Mouse (Mus musculus) left cerebral cortex, postnatal 4 days (tissue): ENCODE measurements at regions not wholly inside any gene's neighbourhood (a gene's known extent, or its start where the extent isn't known, plus 50 kb on each side); places are given as distances from the start of the nearest gene placed in this dataset.

Source experiments
- DNase-seq: peaks from one replicate; pipeline ENCODE4 v3.0.0-alpha.2; 2022
- intact Hi-C: fragments of 180-260 bp; cut with DNase I; formaldehyde crosslinking; loops from one replicate; pipeline ENCODE4 v1.15.1; 2025

GRCm38 (mm10) chr12:7774127-7774526, 203.3 kb upstream of the Apob start:
- no peak for DNase-seq
- intact Hi-C loops = no loop called here

GRCm38 (mm10) chr12:7776335-7776734, 201.1 kb upstream of the Apob start:
- no peak for DNase-seq
- intact Hi-C loops = no loop called here

DNA sequence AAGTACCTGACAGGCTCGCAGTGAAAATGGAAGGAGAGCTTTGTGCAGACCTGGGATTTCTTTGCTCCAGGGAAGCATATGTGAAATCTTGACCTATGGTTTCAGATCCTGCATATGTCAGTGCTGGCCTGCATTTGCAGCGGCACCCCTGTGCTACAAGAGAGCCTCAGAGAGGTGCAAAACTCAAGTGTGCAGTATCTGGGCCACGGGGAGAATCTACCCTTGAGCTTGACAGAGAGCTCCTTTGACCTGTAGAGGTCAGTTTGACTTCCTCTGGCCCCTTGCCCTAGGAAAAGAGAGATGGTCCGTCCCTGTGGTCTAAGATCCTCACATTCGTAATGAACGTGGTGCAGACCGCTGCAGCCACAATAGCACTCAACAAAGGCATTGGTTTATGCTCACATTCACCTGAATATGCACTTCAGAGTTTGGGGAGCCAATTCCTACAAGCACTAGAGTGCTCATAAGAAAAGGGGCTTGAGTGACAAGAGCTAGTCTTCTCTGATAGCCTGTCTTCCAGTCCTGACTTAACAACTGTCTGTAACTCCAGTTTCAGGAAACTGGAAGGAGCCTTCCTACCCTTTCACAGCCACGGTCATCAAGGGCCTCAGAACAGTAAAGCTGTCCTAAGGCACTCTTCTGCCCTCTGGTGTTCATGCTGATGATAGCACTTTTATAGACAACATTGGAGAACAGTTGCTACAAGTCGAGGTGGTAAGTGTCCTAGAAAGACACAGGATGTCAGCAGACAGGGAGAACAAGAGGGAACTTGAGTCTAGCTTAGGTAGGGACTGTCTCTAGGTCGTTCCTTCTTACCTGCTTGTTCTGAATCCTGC, 200.0 kb upstream of the Apob start:
- intact Hi-C loops = no loop called here
- DNase-seq = peak; percentile 48

GRCm38 (mm10) chr12:7778056-7778440, 199.4 kb upstream of the Apob start:
- DNase-seq = peak; percentile 14

DNA sequence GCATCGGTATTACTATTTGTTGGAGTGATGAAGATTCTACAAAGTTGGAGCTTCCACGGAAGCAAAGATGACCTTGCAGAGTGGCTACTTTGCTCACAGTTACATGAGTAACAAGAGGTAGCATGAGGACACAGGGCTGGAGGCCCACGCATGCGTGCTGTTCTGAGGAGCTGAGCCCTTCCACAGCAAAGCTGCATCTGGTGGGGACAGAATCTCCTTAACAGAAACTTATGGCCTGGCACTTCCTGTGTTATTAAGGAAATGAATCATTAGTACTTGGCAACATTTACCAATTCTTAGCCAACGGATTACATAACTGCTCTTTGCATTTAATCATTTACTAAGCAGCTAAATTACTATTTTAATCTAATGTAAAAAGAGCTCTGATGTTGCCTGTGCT, 160.8 kb upstream of the Apob start:
- no peak for DNase-seq
- intact Hi-C loops = no loop called here

More at GRCm38 (mm10) chr12:7778056-7778440, 199.4 kb upstream of the Apob start:
- intact Hi-C loops = no loop called here

DNA sequence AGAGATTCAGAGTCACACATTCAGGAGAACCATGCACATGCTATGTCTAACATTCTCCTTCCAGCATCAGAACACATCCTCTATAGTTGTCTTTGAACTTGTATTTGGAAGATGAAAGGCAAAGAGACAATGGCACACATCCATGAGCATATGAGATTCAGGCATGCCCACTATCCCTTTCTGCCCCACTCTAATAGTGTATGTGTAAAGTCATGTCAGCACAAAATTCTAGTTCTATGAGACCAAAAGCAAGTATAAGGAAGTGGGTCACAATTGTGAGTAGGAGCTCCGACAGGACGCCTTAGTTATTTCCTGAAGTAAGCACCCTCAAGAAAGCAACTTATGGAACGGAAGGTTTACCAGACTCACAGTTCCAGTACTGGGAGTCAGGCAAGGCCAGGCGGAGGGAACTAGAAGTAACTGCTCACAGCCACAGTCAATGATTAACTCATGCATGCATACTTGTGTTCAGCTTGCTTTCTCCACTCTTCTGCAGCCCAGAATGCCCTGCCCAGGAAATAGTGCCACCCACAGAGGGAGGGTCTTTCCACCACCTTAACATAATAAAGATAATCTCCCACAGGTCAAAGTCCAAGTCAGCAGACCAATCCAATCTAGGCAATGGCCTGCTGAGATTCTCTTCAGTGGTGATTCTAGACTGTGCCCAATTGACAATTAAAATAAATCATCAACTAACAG, 157.3 kb upstream of the Apob start:
- intact Hi-C loops = no loop called here
- DNase-seq = no peak

GRCm38 (mm10) chr12:7820718-7821117, 156.7 kb upstream of the Apob start:
- intact Hi-C loops = no loop called here

DNA sequence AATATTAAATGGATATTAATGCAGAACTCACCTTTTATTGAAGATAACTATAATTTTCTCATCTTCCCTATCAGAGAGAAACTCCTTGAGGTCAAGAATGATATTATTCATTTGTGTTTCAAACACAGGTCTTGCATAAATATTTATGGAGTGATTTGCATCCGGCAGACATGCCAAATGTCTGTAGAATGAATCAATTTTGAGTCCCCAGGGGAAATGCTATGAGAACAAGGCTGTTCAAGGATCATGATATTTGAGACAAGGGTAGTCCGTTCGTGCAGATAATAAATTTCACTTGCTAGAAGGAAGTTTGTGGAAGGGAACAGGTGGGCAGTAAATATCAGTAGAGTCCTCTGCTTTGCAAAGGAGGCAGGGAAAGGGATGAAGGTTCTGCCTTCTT, 141.7 kb upstream of the Apob start:
- intact Hi-C loops = no loop called here
- no peak for DNase-seq

More at GRCm38 (mm10) chr12:7820718-7821117, 156.7 kb upstream of the Apob start:
- no peak for DNase-seq

DNA sequence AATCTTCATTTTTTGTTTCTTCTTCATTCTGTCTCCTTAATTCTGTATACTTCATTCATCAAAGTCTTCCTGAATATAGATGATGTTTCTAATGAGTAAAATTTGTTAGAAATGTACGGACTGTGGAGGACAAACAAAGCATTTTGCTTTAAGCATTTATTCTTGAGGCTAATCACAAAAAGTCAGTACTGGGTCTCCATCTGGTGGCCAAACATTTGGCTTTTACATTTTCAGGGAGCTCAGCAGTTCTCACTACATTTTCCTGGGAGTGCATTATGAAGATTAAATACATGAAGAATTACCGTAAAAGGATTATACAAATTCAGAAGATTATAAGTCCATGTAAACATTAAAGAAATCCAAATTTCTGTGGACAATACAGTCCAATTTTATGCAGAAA, 123.6 kb upstream of the Apob start:
- intact Hi-C loops = no loop called here
- no peak for DNase-seq

- no peak for DNase-seq
- intact Hi-C loops = no loop called here
These were observed 121.8 kb upstream of the Apob start for GRCm38 (mm10) chr12:7855683-7856082.

DNA sequence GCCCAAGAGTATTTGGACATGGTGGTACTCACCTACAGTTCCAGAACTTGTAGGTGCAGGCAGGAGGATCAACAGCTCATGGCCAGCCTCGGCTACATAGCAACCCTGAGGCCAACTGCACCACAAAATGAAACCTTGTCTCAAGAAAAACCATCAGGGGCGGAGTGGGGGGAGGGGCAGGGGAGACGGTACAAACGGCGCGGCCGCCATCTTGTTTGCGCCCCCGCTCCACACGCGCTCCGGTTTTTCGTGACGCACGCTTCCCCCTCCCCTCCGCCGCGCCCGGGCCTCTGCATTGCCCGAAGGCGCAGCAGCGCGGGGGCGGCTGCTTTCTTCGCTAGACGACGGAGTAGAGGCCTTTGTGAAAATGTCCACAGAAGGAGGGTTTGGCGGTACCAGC, 117.9 kb upstream of the Apob start:
- no peak for DNase-seq
- intact Hi-C loops = no loop called here

- intact Hi-C loops = loop anchor here (2.0 to 10.0 kb wide), 2 partner anchors 109 to 435 kb away; partner anchors contain the start of gene Gdf7
- DNase-seq = no peak
These were observed 107.4 kb upstream of the Apob start for GRCm38 (mm10) chr12:7870004-7870403.

GRCm38 (mm10) chr12:7870473-7870872, 107.0 kb upstream of the Apob start:
- DNase-seq = no peak
- intact Hi-C loops = loop anchor here (2.0 to 10.0 kb wide), 2 partner anchors 108 to 434 kb away; partner anchors contain the start of gene Gdf7

DNA sequence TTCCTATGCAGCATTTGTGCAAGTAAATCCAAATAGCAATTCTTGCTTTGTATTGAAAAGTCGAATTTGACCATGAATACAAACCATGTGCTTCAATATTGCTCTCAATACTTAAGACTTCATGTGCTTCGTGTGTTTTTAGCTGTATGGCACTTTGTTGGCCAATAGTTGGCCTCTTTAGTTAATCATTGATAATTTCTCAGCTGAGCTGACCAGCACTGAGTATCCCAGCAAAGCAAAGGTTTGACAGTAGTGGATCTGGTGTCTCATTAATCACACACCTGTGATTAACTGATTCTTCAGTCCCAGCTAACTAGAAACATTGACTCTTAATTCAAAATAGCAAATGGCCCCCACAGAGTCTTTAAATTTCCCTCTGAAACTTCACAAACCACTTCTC, 102.0 kb upstream of the Apob start:
- intact Hi-C loops = loop anchor here (10.0 kb wide), 1 partner anchor 429 kb away; the partner anchor contains the start of gene Gdf7
- DNase-seq = no peak

DNA sequence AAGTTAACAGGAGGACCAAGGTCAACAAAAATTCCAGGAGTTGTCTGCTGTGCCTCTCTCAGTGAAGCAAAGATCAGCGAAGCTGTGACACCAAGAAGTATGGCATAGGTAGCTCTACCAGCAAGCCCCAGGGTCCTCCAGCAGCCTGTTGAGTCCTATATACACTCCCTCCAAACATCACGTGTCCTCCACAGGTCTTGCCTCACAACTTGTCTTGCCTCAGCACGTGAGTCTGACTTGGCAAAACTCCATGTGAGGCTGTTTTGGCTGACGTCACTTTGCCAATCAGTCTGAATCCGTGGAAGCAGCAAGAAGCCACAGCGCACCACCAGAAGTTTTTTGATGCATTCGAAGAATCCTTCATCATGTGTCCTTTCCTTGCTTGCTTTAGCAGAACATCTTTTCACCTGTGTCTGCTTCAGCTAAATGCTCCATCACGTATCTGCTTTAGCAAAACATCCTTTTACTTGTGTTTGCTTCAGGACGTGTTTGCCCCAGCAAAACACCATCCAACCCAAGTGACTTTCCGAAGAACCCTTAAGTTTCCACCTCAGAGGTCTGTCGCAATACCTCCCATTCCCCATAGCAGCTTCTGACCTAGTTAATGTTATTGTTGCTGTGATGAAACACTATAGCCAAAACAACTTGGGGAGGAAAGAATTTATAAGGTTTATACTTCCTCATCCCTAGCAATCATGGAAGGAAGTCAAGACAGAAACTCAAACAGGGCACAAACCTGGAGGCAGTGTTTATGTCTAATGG, 101.0 kb upstream of the Apob start:
- no peak for DNase-seq
- intact Hi-C loops = loop anchor here (10.0 kb wide), 1 partner anchor 428 kb away; the partner anchor contains the start of gene Gdf7

- DNase-seq = no peak
- intact Hi-C loops = loop anchor here (10.0 kb wide), 1 partner anchor 426 kb away; the partner anchor contains the start of gene Gdf7
These were observed 98.7 kb upstream of the Apob start for GRCm38 (mm10) chr12:7878761-7879160.

- DNase-seq = no peak
- intact Hi-C loops = no loop called here
These were observed 81.3 kb upstream of the Apob start for GRCm38 (mm10) chr12:7896156-7896555.

GRCm38 (mm10) chr12:7905329-7905728, 72.1 kb upstream of the Apob start:
- DNase-seq = no peak
- intact Hi-C loops = no loop called here

GRCm38 (mm10) chr12:7906831-7907230, 70.6 kb upstream of the Apob start:
- intact Hi-C loops = no loop called here

DNA sequence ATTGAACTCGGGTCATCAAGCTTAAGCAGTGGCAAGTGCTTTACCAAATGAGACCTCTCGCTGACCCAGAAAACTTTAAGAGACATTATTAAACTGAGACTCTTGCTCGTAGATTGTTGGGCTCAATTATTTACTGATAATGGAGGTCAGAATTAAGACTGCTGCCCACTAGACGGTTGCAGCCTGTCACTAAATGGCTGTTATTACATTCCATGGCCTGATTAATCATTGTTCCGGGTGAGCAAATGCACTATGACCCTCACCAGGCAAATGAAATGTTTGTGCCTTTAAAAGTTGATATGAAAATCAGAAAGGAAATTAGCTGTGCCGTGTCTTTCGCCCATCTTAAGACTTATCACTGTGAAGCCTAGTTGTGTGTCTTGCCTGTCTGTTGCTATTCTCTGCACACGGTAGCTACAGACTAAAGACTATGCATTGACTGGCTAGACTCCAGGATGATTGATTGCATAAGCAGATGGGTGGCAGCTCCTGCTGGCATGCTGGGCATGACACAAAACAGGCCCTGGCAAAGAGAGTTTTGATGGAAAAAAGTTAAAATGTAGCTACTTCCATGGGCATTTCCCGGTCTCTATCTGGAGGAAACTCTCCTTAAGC, 67.6 kb upstream of the Apob start:
- DNase-seq = no peak
- intact Hi-C loops = no loop called here

More at GRCm38 (mm10) chr12:7906831-7907230, 70.6 kb upstream of the Apob start:
- DNase-seq = no peak

DNA sequence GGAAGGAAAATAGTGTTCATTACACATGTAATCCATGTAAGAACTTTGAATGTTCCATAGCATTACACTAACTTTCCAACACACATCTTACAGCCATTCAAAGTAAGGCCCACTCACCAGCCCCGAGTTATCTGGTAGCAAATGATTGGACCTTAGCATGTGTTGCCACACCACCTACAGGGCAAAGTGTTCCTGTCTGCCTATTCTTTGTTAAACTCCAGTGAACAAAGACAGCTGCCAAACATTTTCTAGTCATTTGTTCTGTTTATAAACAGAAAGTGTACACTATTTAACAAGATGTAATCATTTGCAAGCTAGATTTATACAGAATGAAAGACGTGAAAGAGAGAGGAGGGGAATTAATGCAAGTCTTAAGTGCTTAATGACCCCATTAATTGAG, 66.9 kb upstream of the Apob start:
- intact Hi-C loops = no loop called here
- no peak for DNase-seq
